Mouse (Mus musculus): Measurements from ENCODE around the gene Chrnb2.
A peak's percentile ranks its signal among the peaks of the same experiment; 100 is the strongest.

GRCm38 (mm10) chr3:89814051-89814450 is 49.6 kb upstream of the Chrnb2 start:
- TF ChIP-seq CTCF (IDR thresholded peaks at IDR 0.05; ENCODE audit: low read depth) (0 out of 2 replicates have a peak, but pooled peaks have one; percentile 4), EP300 (optimal IDR thresholded peaks at IDR 0.05) (no peak)
